Mouse (Mus musculus) C2C12 (cell line): ENCODE results near the gene Rcsd1. TPM values are rescaled to one million over a fixed set of nuclear protein-coding genes. Genes with fewer than 3 reads are reported as not detected.

ENCODE experiments used
- H3K27me3 ChIP-seq: one replicate; pipeline ENCODE4 v1.6.1; 2011; ENCODE audit not compliant: control insufficient read depth, insufficient read depth, insufficient read length
- H3K36me3 ChIP-seq: one replicate; pipeline ENCODE4 v1.6.1; 2011; ENCODE audit not compliant: control insufficient read depth, insufficient read depth
- H3K4me3 ChIP-seq: one replicate; pipeline ENCODE4 v1.5.1; 2011; ENCODE audit warnings: mild to moderate bottlenecking, control low read depth; ENCODE audit not compliant: poor library complexity, insufficient read depth, severe bottlenecking
- H3K79me2 ChIP-seq: one replicate; pipeline ENCODE4 v1.6.1; 2011; ENCODE audit not compliant: control insufficient read depth, insufficient read depth
- H3K79me3 ChIP-seq: one replicate; pipeline ENCODE4 v1.6.1; 2011; ENCODE audit warnings: low read depth, control low read depth
- H3ac ChIP-seq: one replicate; pipeline ENCODE3; 2011; ENCODE audit warnings: low read depth; ENCODE audit not compliant: control insufficient read depth, insufficient read length
- CEBPB ChIP-seq: IDR thresholded peaks from one replicate; pipeline ENCODE4 v1.6.1; 2011; ENCODE audit warnings: low read depth, mild to moderate bottlenecking, control low read depth, moderate library complexity
- CTCF ChIP-seq: IDR thresholded peaks from one replicate; pipeline ENCODE4 v1.5.1; 2011; ENCODE audit not compliant: control insufficient read depth, insufficient read depth, insufficient read length
- FOSL1 ChIP-seq: IDR thresholded peaks from one replicate; pipeline ENCODE4 v1.8.0; 2011; ENCODE audit warnings: mild to moderate bottlenecking, low read length; ENCODE audit not compliant: poor library complexity, insufficient read depth, severe bottlenecking
- MAX ChIP-seq: IDR thresholded peaks from one replicate; pipeline ENCODE4 v1.6.1; 2011; ENCODE audit warnings: mild to moderate bottlenecking, control low read depth
- MYOD1 ChIP-seq: IDR thresholded peaks from one replicate; pipeline ENCODE4 v1.6.1; 2011; ENCODE audit warnings: low read depth; ENCODE audit not compliant: control insufficient read depth, insufficient read length
- MYOG ChIP-seq: IDR thresholded peaks from one replicate; pipeline ENCODE4 v1.6.1; 2011; ENCODE audit not compliant: control insufficient read depth, insufficient read length; ENCODE audit errors: extremely low read depth
- USF1 ChIP-seq: IDR thresholded peaks from one replicate; pipeline ENCODE4 v1.6.1; 2011; ENCODE audit warnings: low read depth, mild to moderate bottlenecking, control low read depth, moderate library complexity
- polyA plus RNA-seq: library from polyadenylated mRNA; unstranded; fragments of >200 nt; fragmentation: generic; extraction: Trizol; gene quantifications from one replicate; pipeline ENCODE4 v1.2.1, GENCODE M21; 2012; ENCODE audit warnings: missing spikeins

Gene Rcsd1
- polyA plus RNA-seq, 1 experiment: 0.05 TPM

DNA sequence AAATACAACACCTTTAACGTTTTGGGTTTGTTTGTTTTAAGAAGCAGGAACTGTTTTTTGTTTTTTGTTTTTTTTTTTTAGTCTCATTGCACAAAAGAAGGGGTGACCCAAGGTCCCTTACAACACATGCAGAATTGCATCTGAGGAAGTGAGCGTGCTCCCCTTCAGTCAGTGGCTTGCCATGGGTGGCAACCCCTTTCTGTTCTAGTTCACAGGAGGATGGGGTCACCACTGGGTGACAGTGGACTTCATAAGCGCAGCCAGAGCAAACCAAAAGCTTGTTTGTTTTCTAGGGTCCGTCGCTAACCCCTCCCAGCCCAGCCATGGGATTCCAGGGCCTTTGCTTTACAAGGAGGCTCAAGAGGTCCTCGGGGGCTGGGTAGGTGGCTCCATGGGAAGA, 22.0 kb upstream of the Rcsd1 start:
- no peak overlapping the region for H3ac ChIP-seq
- no peak for TF ChIP-seq CEBPB
- H3K36me3 ChIP-seq: no peaks in the 10 kb centered on the region
- no peak overlapping the region for H3K4me3 ChIP-seq
- peaks cover 22% of the 10 kb centered on the region for H3K27me3 ChIP-seq
- no peaks in the 10 kb centered on the region for H3K79me2 ChIP-seq
- no peaks in the 10 kb centered on the region for H3K79me3 ChIP-seq

DNA sequence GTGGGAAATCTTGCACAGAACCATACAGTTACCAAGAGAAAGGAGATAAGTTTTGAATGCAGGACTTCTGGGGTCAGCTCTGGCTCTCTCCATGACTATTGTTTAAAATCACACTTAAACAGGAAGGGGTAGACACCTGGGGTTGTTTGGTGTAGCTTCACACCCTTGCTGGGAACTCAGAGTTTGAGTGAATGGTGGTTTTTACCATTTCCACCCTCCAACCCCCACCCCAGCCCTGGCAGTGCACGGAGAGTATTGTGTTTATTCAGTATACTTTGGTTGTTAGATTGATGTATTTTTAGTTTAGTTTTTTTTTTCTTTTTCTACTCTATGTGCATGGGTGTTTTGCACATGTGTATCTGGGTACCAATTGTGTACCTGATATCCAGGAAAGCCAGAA, 20.6 kb upstream of the Rcsd1 start:
- H3K27me3 ChIP-seq: peaks cover 23% of the 10 kb centered on the region
- no peaks in the 10 kb centered on the region for H3K79me2 ChIP-seq
- H3K79me3 ChIP-seq: no peaks in the 10 kb centered on the region
- H3K36me3 ChIP-seq: no peaks in the 10 kb centered on the region
- no peak overlapping the region for H3K4me3 ChIP-seq
- TF ChIP-seq CEBPB: no peak
- TF ChIP-seq MYOD1: no peak
- TF ChIP-seq MYOG: no peak
- no peak for TF ChIP-seq USF1
- TF ChIP-seq MAX: no peak
- TF ChIP-seq CTCF: no peak
- TF ChIP-seq FOSL1: no peak
- H3ac ChIP-seq: no peak overlapping the region

DNA sequence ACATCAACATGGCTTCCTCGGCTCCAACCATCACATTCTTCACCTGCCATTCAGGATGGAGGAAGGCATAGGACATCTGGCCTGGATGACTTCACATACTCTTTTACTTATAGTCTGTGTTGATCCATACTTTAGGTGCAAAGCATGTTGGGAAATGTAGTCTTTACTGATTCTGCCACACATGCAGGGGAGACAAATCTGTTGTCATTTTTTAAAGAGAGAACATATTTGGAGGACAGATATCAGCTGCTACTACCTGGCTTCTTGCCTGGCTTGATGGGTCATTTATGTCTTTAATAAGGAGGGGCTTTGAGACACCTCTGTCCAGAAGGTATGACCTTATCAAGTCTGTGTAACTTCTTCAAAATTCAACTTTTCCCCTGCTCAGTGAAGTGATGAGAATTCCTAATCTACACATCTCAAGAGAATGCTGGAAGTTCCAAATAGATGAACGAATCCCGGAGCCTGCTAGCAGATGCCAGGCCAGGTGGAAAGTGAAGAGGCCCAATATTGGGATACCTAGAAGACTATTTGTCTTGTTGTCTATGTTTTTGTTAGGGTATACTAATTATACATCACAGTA, 18.6 kb upstream of the Rcsd1 start:
- Histone ChIP-seq H3K79me3 (no peaks in the 10 kb centered on the region), H3K79me2 (no peaks in the 10 kb centered on the region), H3K27me3 (peaks cover 19% of the 10 kb centered on the region), H3ac (no peak overlapping the region), H3K36me3 (no peaks in the 10 kb centered on the region), H3K4me3 (no peak overlapping the region)
- TF ChIP-seq CEBPB: no peak

DNA sequence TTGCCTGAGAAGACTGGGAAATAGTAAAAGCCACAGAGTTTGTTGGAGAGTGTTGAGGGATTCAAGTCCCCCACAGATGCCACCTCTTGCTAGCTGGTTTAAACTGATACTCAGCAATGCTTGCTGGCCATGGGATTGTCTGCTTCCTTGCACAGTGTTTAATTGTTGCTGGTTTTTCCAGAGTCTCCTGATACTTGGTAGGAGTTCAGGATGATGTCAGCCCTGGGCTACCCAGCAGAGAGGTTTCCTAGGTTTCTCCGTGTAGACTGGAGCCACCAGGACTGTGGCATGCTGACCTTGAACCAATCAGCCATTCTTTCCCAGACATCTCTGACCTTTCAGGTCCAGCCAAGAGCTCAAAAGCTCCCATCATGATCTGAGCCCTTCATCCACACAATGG, 17.4 kb upstream of the Rcsd1 start:
- Histone ChIP-seq H3K36me3 (no peaks in the 10 kb centered on the region), H3K79me2 (no peaks in the 10 kb centered on the region), H3K79me3 (no peaks in the 10 kb centered on the region), H3ac (no peak overlapping the region), H3K27me3 (peaks cover 19% of the 10 kb centered on the region), H3K4me3 (no peak overlapping the region)
- no peak for TF ChIP-seq MAX
- no peak for TF ChIP-seq CEBPB
- TF ChIP-seq FOSL1: no peak
- no peak for TF ChIP-seq MYOD1
- TF ChIP-seq USF1: no peak
- no peak for TF ChIP-seq CTCF
- TF ChIP-seq MYOG: no peak

DNA sequence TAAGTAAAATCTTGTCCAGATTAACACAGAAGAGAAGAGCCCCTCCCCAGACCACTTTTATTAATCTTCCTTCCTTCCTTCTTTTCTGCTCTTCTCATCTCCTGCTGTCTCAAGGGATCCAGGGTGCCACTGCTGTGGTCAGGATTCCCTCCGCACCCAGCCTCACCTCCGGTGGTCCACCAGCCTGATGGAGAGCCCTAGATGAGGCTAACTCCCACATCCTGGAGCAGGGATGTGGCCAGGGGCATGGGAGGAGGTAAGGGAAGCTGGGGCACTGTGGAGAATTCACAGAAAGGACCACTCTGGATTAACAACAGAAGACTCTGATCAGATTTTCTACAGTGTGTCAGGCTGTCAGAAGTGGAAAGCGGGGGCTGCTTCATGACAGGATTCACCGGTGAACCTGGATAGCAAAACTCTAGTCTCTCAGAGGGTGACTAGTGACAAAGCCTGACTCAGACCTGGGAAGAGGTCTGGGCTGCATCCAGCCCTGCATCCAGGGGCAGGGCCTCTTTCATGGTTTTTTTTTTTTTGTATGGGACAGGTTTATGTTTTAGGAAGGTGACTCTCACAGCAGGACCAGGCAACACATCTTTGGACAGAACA, 15.6 kb upstream of the Rcsd1 start:
- no peak overlapping the region for H3K4me3 ChIP-seq
- H3K79me3 ChIP-seq: no peaks in the 10 kb centered on the region
- no peaks in the 10 kb centered on the region for H3K79me2 ChIP-seq
- H3K36me3 ChIP-seq: no peaks in the 10 kb centered on the region
- no peak overlapping the region for H3ac ChIP-seq
- H3K27me3 ChIP-seq: peaks cover 16% of the 10 kb centered on the region
- TF ChIP-seq CTCF (no peak), CEBPB (no peak), USF1 (no peak), FOSL1 (no peak), MYOG (no peak), MYOD1 (no peak)

DNA sequence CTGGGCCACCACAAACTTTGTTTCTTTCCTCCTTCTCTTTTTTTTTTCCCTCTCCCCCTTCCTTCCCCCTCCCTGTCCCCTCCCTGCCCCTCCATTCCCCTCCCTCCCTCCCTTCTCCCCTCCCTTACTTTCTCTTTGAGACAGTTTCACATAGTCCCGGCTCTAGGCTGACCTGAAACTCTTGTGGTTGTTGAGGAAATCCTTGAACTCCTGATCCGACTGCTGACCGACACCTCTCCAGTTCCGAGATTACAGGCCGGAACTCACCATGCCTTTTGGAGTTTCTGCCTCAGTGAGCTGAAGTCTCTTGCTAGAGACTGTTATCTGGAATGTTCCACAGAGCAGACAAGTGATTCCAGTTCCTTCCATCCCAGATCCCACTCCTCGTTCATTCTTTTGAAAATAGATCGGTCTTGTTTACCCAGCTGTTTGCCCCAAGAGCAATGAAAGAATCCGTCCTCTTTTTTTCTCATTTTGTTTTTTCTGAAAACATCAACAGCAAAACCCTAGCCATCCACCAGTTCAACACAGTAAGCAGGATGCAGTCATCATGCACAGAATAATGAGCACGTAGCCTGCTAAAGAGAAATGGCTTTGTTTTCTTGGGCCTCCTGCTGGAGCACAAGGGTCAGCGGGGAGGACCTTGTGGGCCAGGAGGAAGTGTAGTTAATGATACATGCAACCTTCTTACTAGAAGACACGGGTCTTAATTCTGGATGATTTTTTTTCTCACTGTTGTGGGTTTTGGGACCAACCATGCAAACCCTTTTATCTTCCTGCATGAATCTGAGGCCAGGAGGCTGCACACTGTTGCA, 14.9 kb upstream of the Rcsd1 start:
- no peak overlapping the region for H3K4me3 ChIP-seq
- no peaks in the 10 kb centered on the region for H3K36me3 ChIP-seq
- H3K27me3 ChIP-seq: peaks cover 16% of the 10 kb centered on the region
- no peak for TF ChIP-seq FOSL1
- no peak for TF ChIP-seq USF1
- TF ChIP-seq CTCF: no peak
- TF ChIP-seq CEBPB: no peak
- TF ChIP-seq MYOG: no peak
- no peak for TF ChIP-seq MAX
- no peak for TF ChIP-seq MYOD1
- H3K79me3 ChIP-seq: no peaks in the 10 kb centered on the region
- no peaks in the 10 kb centered on the region for H3K79me2 ChIP-seq
- H3ac ChIP-seq: no peak overlapping the region
